Mouse (Mus musculus) T-cell, adult 66 days (primary cell): ENCODE data around the gene Iqgap3. TPM values are rescaled to one million over a fixed set of nuclear protein-coding genes. Genes with fewer than 3 reads are reported as not detected.

Source experiments
- total RNA-seq, 2 experiments: library from RNA; stranded (reverse); gene quantifications; 3 replicates in 1 of 2; 4 replicates in 1 of 2; pipeline ENCODE4 v1.2.4; 2023

Iqgap3 gene
- total RNA-seq: 1 to 10 TPM in 1 of 2 experiments, under 1 TPM in 1; 0.77 to 2.1 TPM

DNA sequence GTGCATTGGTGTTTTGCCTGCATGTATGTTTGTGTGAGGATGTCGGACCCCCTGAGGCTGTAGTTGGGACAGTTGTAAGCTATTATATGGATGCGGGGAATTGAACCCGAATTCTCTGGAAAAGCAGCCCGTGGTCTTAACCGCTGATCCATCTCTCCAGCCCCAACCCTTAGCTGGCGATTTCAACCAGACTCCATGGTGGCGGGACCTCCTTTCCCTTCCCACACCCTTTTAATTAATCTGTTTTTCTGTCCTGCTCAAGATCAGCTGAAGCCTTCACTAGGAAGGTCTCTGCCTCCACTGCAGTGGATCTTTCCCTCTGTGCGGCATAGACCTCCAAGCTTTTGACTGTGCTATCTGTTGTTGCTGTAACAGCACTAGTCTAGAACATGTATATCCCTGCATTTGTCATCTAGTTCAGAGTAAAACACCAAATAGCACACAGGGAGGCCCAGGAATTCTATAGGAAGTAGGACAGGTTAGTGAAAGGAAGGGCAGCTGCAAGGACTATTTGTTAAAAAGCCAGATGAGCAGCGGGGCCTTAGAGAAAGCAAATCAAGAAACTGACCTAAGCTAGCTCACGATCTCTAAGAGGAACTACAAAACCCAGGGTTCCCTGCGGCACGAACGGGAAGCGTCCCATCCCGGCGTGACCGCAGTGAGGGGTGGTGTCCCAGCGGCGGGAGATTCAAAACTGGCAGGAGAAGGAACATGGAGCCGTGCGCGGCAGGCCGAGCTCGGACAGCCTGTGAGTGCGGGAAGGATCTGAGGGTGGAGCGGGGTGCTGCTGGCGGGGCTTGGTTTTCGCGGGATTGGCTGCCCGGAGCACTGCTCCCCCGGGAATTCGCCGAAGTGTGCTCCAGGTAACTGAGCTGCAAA is at the start of gene Iqgap3:
Iqgap3 (plus strand) TSS at position 627 of the 879 bp plus-strand sequence.

DNA sequence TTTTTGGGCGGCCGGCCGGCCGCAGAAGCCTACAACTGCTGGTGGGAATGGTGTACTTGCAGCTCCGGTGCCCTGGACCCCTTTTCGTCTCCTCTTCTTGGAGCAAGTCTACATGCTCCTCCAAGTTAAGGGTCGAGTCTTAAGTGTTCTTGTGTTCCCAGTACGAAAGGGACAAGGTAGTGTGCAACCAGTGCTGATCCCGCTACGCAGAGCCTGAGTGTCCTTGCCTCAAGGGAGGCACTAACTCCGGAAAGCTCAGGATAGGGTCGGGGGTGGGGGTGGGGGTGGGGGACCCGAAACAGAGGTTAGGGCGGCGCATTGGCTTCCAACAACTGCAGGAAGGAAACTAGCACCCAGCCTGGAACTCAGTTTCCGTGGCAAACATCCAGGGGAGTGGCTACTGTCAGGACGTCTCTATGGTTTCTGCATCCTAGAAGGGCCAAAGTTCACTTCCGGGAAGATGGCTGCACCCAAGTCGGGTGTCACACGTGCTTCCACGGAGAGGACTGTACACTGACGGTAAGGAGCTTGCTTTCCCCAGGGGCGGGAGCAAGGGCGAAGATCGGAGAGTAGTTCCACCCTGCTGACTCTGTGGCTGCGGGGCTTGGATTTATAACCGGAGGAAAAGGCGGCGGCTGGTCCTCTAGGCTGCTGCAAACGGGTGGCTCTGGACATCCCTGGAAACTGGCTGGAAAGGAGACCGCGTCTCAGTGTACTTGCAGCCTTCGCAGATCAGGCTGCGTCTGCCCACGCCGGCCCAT is 38.9 kb upstream of the Iqgap3 start, which contains the start of gene Gpatch4:
Gpatch4 (plus strand) TSS at position 448 of the 761 bp plus-strand sequence.

DNA sequence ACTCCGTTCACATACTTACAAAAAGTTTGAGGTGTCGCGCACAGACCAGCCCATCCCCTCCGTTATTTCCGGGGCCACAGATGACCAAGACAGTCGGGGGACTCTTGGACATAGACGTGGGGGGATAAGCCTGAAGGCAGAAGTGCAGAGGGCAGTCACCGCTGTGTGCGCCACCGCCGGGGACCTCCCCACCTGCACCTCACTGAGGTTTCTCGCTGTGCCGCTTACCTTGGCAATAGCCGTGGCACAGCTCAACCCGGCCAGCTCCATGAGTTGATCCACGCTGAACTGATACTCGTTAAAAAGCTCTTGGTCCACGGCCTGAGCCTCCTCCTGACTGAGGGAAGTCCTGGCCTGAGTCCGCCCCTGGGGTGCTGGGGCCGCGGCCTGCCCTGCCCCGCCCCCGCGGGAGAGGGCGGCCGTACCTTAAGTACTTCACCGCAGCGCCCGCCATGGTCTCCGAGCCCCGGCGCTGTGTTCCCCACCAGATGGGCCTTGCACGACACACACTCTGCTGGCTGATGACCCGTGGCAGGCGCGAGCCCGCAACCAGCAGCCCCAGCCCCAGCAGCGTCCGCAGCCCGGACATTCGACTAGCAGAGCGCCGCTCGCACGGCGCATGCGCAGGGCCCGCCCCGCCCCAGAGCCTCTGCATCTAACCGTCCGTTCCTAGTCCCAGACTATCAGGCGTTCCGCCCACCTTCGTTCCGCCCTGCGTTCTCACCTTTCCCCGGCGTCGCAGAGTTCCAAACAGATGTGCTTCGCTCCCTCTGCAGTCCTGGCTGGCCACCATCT is 23.7 kb upstream of the Iqgap3 start, which contains the start of gene Naxe:
Naxe (minus strand) TSS at position 594 of the 795 bp plus-strand sequence.

DNA sequence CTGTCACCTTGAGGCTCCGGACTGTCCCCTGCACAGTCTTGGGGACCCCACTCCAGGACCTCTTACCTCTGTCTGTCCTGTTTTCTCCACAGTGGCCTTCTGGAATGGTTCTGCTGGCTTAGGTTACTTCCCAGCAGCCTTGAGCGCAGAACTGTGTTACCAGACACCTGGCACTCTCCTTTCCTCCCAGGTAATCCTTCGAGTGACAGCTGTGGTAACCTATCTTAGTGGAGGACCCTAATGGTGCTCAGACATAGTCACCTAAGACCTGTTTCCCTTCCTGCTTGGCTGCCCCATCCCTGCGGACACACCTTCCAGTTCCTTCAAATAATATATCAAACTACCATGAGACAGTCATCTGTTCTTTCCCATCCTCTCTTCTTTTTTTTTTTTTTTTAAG is 3.6 kb upstream of the Iqgap3 start, which contains the start of gene Ttc24:
Ttc24 (minus strand) TSS at position 101 of the 400 bp plus-strand sequence.

DNA sequence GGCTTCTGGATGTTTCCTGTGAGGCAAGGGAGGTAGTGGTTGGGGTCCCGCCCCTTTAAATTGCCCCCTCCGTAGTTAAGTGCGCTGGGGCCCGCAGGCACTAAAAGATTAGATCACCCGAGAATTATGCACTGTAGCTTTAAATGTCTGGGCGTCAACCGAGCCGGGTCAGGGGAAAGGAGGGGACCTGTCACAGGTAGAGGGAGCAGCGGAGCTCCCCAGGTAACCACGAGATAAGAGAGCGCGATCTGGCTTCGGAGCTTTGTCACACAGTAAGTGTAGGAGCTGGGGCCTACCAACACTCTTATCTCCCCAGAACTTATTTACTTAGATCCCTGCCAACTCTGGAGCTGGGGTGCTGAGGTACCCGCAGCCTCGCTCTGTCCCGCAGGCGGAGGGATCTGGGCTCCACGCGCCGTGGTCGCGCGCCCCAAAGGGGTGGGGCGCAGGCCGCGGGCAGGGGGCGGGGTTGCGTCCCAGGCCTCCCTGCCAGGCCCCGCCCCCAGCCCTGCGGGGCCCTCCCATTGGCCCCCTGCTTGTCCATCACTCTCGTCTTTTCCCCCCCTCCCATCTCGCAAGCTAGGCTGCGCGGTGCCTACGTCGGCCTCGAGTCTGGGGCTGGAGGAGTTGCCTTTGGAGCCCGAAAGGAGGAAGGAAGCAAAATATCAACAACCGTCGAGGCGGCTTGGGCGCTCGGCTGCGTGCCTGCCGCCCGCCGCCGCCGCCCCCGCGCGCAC is 60.2 kb downstream of the Iqgap3 start, which contains the start of gene Mef2d:
Mef2d (plus strand) TSS at position 586 of the 737 bp plus-strand sequence.

Other genes starting within 250 kb of the Iqgap3 start
- 100 to 1,000 TPM; 194 to 202 TPM for gene Sh2d2a, start 235.2 kb upstream of the Iqgap3 start, total RNA-seq
- gene Prcc, start 196.4 kb upstream of the Iqgap3 start, total RNA-seq: 10 to 100 TPM; 57.4 to 65.0 TPM
- 100 to 1,000 TPM; 103 to 104 TPM for gene Hdgf, start 175.7 kb upstream of the Iqgap3 start, total RNA-seq
- gene Mrpl24, start 162.5 kb upstream of the Iqgap3 start, total RNA-seq: 100 to 1,000 TPM; 147 to 161 TPM
- 10 to 100 TPM; 69.9 to 72.7 TPM for gene Isg20l2, start 151.7 kb upstream of the Iqgap3 start, total RNA-seq
- 10 to 100 TPM; 31.8 to 33.3 TPM for gene Rrnad1, start 151.3 kb upstream of the Iqgap3 start, total RNA-seq
- gene Crabp2, start 133.3 kb upstream of the Iqgap3 start, total RNA-seq: 1 to 10 TPM; 2.3 to 5.0 TPM
- gene Nes, start 110.9 kb upstream of the Iqgap3 start, total RNA-seq: not detected
- gene Bcan, start 81.7 kb upstream of the Iqgap3 start, total RNA-seq: not detected
- gene Hapln2, start 54.4 kb upstream of the Iqgap3 start, total RNA-seq: not detected
- gene Gpatch4, start 38.9 kb upstream of the Iqgap3 start, total RNA-seq: 10 to 100 TPM; 21.9 to 34.1 TPM
- 10 to 100 TPM; 24.1 to 31.7 TPM for gene Naxe, start 23.5 kb upstream of the Iqgap3 start, total RNA-seq
- gene Ttc24, start 3.7 kb upstream of the Iqgap3 start, total RNA-seq: not detected
- gene Mef2d, start 60.4 kb downstream of the Iqgap3 start, total RNA-seq: 100 to 1,000 TPM; 241 to 255 TPM
- not detected for gene Rhbg, start 172.7 kb downstream of the Iqgap3 start, total RNA-seq
- not detected for gene Gm38392, start 205.2 kb downstream of the Iqgap3 start, total RNA-seq
- 1 to 10 TPM; 5.4 to 7.0 TPM for gene Tsacc, start 215.0 kb downstream of the Iqgap3 start, total RNA-seq
- gene Cct3, start 215.1 kb downstream of the Iqgap3 start, total RNA-seq: 100 to 1,000 TPM; 193 to 228 TPM
- 100 to 1,000 TPM; 118 to 124 TPM for gene Glmp, start 243.1 kb downstream of the Iqgap3 start, total RNA-seq